Mouse (Mus musculus) adrenal gland, adult 18-20 months (tissue): Measurements from ENCODE around the gene Gne. TPM values are rescaled to one million over a fixed set of nuclear protein-coding genes. Genes with fewer than 3 reads are reported as not detected.

Experiments used
- DNase-seq, 2 experiments: peaks; one replicate each; pipeline ENCODE4 v3.0.0; 2021 to 2022; ENCODE audit warnings: low spot score in 2 of 2
- total RNA-seq, 2 experiments: library from RNA; stranded (reverse); gene quantifications; 1 replicate in 1 of 2; 2 replicates in 1 of 2; pipeline ENCODE4 v1.2.3; 2021

Gne gene
- total RNA-seq, 2 experiments from 2014 or later: 30.1 to 35.3 TPM

DNA sequence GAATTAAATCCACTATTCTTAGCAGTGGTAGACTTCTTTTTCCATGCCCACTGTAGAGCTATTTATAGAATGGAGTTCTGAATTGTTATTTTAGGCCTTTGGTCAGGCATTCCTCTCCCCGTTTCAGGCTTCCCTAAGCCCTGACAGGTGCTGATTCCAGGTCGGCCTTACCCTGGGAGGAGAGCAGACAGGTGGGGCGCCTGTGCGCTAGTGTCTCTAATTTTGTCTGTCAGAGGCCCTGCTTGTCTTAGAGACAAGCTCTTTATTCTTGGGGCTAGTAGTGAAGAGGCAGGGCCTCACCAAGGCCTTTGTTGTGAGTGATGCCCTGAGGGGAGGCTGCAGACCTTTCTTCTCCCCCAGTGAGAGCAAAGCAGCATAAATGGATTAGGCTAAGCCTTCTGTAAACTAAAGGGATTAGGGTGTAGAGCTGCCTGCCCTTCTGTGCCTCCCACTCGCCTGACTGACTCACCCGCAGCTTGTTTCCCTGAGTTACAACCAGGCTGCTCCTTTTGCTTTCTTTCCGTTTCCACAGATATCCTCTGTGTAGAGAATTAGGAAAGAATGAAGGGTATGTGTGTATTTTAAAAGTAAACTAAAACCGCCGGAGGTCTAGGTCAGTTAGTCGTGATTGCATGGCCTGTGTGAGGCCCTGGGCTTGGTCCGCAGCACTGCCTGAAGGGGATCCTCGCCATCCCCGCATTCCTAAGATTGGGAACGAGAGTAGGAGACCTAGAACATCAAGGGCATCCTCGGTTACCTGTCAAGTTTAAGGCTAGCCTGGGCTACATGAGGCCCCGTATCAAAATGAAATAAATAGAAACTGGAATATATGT lies 55.5 kb downstream of the Gne start:
- no peak for DNase-seq

- no peak for DNase-seq
Observed at GRCm38 (mm10) chr4:44025570-44025969, 58.4 kb downstream of the Gne start.

DNA sequence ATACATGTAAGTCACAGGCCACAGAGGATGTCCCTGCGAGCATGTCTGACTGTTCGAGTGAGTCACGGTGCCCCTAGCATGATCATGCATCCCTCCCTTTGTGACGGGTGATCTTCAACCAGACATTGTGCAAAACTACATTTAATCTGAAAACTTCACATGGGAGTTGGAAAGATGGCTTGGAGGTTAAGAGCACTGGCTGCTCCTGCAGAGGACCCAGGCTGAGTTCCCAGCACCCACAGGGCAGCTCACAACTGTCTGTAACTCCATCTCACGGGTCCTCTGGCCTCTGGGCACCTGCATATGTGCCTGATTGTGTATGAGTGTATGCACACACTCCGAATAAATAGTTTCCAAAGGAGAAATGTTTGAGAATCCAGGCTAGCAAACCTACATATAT lies 59.7 kb downstream of the Gne start:
- no peak for DNase-seq

GRCm38 (mm10) chr4:44023681-44024080 lies 60.3 kb downstream of the Gne start:
- DNase-seq: no peak

DNA sequence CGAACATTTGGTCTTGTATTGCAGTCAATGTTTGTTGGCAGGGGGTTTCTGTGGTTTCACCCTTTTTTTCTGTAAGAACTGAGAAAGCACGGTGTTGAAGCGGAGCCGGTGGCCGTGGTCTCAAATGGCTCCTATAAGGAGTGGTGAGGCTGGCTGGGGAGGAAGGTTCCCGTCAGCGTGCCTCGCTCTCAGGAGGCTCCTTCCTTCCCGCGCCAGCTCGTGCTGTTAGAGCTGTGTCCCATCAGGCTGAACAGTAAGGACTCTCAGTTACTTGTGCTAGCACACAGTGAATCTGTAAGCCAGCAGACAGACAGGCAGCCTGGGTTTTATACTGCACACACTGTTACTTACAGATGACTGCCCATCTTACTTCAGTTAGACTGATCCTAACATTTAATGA lies 61.2 kb downstream of the Gne start:
- DNase-seq: no peak

GRCm38 (mm10) chr4:44022323-44022722 lies 61.7 kb downstream of the Gne start:
- DNase-seq: no peak

GRCm38 (mm10) chr4:44016791-44017190 lies 67.2 kb downstream of the Gne start:
- peak in 1 of 2 experiments; percentile 9 for DNase-seq

- DNase-seq: peak in 1 of 2 experiments; percentile 16
Observed at GRCm38 (mm10) chr4:44016071-44016470, 67.9 kb downstream of the Gne start.

- peak in 1 of 2 experiments; percentile 10 for DNase-seq
Observed at GRCm38 (mm10) chr4:44013391-44014070, 70.4 kb downstream of the Gne start.

GRCm38 (mm10) chr4:44012376-44013367 lies 71.3 kb downstream of the Gne start:
- peak; percentile 81 to 82 for DNase-seq

DNA sequence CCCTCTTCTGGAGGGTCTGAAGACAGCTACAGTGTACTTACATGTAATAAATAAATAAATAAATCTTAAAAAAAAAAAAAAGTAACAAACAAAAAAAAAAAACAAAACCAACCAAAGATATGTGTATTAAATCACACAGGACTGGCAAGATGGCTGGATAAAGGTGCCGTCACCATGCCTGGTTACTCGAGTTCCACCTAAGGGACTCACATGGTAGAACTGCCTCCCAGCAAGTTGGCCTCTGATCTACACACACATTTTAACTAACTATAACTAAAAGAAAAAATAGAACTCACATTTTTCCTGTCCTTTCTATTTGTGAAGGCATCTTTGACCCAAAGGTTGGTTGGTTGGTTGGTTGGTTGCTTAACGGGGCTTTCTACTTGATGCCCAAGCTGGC lies 72.2 kb downstream of the Gne start:
- DNase-seq: peak in 1 of 2 experiments; percentile 10

GRCm38 (mm10) chr4:44010893-44011292 lies 73.1 kb downstream of the Gne start:
- DNase-seq: peak in 1 of 2 experiments; percentile 14

DNA sequence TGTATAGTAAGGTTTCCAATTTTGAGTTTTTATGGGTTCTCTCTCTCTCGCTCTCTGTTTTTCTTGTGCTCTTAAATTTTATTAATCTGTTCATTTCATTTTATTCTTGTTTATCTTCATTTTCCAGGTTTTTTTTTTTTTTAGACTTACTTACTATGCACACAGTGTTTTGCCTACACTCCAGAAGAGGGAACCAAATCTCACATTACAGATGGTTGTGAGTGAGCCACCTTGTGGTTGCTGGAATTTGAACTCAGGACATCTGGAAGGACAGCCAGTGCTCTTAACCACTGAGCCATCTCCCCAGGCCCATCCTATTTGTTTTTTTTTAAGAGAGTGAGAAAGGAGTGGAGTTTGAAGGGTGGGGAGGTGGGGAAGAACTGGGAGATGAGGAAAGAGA lies 73.8 kb downstream of the Gne start:
- peak in 1 of 2 experiments; percentile 0 for DNase-seq

DNA sequence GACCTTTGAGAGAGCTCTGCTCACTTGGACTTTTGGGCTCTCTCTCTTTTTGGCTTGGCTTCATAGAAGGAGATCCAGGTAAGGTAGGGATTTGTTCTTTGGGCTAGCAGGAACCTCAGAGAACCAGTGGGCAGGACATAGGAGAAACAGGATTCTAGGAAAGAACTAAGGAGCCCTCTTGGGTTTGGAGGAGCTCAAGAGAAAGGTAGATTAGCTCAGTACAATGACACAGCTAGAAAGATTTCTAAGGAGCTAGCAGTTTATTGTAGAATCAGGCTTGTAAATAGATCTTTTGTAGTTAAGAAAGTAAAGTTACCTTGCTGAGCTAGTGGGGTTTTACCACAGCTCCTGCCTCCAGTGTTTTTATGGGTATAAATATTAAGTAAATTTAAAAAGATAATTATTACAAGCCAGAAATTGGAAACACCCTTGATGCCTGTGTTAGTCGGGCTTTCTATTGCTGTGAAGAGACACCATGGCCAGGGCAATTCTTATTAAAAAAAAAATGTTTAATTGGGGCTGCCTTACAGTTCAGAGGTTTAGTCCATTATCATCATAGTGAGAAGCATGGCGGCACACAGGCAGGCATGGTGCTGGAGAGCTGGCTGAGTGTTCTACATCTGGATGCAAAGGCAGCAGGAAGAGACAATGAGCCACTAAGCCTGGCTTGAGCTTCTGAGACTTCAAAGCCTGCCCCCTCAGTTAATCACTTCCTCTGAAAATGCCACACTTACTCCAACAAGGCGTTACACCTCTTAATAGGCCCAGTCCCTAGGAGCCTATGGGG lies 79.2 kb downstream of the Gne start:
- no peak for DNase-seq

- DNase-seq: peak in 1 of 2 experiments; percentile 6
Observed at GRCm38 (mm10) chr4:44004126-44004525, 79.9 kb downstream of the Gne start, which contains the start of gene Clta. Clta (plus strand) TSS chr4:44004452.

DNA sequence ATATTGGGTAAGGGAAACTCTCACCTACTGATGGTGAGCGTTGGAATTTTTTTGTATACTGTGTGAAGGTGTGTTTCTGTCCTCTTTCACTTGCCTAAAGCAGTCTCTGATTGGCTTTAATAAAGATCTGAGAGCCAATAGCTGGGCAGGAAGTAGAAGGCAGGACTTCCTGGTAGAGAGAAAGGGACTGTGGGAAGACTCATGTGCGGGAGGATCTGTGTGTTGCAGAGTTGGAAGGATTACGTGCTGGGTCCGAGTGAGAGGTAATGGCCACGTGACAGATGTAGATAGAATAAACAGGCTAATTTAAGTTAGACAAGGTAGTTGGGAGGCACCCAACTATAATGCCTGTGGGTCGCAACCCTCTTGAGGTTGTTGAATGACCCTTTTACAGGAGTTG lies 80.4 kb downstream of the Gne start:
- peak in 1 of 2 experiments; percentile 8 for DNase-seq

GRCm38 (mm10) chr4:43994342-43994741 lies 89.6 kb downstream of the Gne start:
- DNase-seq: no peak

DNA sequence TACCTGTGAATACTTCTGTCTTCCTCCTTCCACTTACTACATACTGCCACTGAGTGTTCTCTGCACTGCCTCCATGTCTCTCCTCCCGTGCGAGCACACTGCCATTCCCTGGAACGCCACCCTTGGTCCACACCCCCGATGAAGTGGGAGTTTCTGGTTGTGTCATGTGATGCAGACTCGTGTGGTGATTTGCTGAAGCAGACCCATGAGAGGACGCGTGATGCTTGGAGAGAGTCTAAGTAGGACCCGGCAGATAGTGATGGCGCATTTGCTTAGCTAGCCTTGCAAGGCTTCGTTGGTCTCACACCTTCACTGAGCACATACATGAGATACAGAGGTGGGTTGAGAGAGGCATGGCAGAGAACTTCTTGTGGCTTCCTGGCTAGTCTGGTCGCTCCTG lies 90.9 kb downstream of the Gne start:
- DNase-seq: no peak

- DNase-seq: no peak
Observed at GRCm38 (mm10) chr4:43988976-43989375, 95.0 kb downstream of the Gne start.

GRCm38 (mm10) chr4:43984326-43984725 lies 99.7 kb downstream of the Gne start:
- DNase-seq: no peak
